Mouse (Mus musculus): ENCODE measurements around the gene Cxcl16.
"Not testable (repeated sequence)": the region's sequence is repeated elsewhere in the genome, so short reads cannot be mapped to it uniquely, and the experiment has no call there.

The Cxcl16 gene

DNA sequence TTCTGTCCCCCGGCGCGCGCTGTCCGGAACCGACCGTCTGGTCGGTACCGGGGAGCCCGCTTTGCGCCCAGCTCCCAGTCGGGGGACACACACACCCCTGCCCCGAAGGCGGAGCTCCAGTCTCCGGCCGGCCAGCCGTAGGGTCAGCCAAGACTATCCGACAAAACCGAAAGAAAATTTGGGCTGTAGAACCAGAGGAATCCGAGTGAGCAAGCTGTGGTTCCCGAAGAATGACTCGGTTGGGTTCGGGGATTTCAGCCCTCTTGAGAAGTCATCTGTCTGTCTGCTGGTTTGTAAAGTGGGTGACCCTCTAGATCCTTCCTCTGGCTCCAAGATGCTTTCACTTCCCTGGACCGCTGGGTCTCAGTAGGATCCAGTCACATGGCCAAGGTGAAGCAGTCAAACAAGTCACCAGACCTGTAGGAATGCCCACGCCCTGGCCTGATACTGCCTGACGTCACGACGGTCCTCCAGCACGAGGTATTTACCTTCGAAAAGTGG, at the start of gene Cxcl16:
Gene Cxcl16, minus strand, starts transcription at position 384 of the 501 bp plus-strand sequence.
- no peak for DNase-seq (ENCODE audit: low read depth, low spot score)

DNA sequence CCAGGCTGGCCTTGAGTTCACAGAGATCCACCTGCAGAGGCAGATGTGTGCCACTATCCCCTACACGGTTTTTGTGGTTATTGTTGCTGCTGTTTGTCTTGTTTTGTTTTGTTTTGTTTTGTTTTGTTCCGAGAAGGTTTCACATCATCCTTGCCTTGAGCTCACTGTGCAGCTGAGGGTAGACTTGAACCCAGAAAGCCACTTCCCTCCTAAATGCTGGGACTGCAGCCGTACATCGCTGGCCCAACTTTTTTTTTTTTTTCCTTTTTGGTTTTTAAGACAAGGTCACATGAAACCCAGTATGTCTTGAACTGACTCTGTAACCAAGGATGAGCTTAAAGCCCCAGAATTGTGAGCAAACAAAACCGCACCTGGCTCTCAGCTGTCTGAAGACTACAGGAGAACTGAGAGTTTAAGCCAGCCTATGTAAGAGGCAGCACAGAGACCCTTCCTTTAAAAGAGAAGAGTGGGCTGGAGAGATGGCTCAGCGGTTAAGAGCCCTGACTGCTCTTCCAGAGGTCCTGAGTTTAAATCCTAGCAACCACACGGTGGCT, 47.3 kb upstream of the Cxcl16 start:
- DNase-seq (ENCODE audit: low read depth, low spot score): no peak

DNA sequence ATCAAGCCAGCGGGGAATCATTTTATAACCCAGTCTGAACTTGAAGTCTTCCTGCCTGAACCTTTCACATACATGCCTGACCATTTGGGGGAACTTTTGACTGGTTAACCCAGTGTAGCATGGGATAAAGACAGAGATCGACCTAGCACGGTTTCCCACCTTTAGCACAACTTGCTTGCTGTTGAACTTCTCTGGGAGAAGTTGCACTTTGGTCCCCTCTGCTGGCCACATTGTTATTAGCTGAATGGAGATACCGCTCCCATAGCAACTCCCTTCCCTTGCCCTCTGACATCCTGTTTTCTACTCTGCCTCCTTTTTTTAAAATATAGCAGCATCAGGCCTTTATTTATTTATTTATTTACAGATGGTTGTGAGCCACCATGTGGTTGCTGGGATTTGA, 46.6 kb upstream of the Cxcl16 start:
- no peak for DNase-seq (ENCODE audit: low read depth, low spot score)

DNA sequence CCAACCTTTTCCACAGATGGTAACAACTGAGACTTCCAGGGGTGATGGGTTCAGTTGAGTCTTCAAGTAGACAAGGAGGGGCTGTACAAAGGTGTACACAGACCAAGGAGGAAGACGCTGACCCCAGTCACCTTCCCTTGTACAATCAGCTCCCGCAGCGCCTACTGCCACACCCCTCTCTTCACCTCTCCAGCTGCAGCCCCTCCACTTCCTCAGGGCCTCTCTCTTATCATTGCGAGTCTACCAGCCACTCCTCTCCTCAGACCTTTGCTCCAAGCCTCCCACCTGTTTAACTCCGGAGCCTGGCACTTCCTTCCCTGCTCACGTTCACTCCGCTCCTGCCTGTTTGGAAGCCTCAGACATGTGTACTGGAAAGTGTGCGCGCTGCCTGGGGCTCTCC, 45.2 kb upstream of the Cxcl16 start, which contains the start of gene Tm4sf5:
Gene Tm4sf5, plus strand, starts transcription at position 275 of the 400 bp plus-strand sequence.
- DNase-seq (ENCODE audit: low read depth, low spot score): no peak

DNA sequence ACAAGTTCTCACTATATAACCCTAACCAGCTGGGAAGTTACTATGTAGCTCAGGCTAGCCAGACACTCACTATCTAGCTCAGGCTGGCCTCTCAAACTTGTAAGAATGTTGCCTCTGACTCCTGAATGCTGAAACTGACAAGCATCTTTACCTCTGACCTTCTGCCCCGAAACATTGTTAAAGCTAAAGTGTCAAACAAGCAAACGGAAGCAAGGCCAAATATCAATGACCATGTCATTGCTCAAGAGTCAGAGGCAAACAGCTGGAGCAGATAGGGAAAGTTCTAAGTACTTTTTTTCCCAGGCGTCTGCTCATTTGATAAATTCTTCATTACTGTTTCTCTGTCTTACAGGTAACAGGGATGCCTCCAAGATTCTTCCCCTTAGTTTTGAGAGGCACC, 42.2 kb upstream of the Cxcl16 start:
- no peak for DNase-seq (ENCODE audit: low read depth, low spot score)

DNA sequence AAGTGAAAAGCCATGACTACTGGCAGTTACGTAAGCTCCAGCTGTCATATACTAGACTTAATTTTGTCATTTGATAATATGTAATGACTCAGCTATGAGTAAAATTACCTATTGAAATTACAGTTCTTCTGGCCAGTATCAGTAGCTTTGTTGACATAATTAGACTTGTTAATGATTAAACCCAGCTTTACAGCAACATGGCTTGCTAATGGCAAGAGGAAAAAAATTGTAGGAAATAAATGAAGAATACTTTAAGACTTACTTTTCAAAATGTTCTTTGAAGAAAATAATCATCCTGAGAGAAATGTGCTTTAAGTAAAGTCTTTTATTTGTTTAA, 40.7 kb upstream of the Cxcl16 start:
- DNase-seq (ENCODE audit: low read depth, low spot score): no peak

DNA sequence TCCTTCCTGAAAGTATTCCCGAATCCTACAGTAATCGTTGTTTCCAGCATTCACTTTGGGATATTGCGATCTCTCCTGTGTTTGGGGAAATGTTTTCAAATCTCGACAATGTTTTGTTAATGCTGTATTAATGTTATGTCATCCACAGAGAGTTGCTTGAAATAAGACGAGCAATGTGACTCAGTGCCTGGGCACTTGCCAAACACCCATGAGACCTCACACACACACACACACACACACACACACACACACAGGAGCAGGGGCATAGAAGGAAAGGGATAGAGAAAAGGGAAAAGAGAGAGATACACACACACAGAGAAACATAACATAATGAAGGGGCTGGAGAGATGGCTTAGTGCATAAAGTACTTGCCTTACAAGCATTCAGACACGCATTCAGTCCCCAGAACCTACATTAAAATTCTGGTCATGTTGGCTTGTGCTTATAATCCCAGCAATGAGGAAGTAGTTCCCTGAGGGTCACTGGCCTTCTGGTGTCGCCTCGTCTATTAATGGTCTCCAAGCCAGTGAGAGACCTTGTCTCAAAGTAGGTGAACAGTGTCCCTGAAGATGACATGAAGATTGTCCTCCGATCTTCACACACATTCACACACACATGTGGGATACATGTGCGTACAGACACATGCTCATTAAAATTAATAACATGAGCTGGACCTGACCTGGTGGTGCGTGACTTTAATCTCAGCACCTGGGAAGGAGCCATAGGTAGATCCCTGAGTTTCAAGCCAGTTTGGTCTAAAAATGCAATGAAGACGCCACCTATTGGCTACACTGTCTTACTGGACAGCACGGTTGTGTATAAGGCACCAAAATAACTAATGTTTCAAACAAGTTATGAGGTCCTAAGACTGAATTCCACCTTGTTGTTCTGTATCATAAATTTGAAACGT, 40.0 kb upstream of the Cxcl16 start:
- DNase-seq (ENCODE audit: low read depth, low spot score): no peak

DNA sequence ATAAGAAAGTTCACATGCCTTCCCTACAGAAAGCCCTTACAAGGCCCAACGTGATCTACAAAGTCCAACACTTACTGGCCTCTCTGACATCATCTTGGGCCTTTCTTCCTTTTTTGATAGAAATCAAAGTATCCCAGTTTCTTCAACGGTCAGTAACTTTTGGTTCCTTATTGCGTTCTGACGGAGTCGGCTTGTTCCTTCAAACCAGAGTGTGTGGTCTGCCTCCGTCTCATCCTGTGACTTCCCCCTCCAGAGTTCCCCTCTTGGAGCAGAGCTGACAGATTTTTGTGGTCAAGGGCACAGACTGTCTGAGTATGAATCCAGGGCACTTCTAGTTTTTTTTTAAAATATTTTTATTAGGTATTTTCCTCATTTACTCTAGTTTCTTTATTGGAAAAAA, 29.9 kb upstream of the Cxcl16 start:
- no peak for DNase-seq (ENCODE audit: low read depth, low spot score)

DNA sequence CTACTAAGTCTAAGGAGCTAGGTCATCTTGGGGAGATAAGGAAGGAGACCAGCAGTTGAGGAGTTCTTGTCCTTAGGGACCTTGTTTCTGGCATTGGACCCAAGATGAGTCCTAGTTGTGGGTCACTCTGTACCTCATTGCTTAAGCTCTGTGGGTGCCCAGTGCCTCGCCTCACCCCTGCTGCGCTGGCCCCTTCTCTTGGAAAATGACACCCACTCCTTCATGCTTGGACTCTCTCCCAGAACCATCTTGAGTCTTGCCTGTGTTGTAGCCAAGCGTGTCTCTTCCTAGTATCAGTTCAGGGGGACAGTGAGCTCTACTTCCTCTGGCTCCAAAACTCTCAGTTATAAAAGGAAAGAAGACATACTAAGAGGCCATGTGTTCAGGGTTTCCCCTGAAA, 29.4 kb upstream of the Cxcl16 start:
- no peak for DNase-seq (ENCODE audit: low read depth, low spot score)

DNA sequence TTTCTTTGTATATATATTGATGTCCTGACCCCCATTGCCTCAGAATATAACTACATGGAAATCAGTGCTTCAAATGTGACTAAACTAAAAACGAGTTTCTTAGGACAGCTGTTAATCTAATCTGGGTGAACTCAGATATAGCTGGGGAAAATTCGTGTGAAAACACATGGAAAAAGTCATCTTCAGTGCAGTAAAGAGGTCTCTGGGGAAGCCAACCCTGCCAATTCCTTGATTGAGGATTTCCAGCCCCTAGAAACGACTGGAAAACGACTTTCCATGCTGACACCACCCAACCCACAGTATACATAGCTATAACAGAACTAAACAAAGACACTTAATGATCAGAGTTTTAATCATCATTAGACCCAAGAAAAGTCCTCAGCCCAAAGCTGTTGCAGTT, 28.0 kb upstream of the Cxcl16 start:
- no peak for DNase-seq (ENCODE audit: low read depth, low spot score)

DNA sequence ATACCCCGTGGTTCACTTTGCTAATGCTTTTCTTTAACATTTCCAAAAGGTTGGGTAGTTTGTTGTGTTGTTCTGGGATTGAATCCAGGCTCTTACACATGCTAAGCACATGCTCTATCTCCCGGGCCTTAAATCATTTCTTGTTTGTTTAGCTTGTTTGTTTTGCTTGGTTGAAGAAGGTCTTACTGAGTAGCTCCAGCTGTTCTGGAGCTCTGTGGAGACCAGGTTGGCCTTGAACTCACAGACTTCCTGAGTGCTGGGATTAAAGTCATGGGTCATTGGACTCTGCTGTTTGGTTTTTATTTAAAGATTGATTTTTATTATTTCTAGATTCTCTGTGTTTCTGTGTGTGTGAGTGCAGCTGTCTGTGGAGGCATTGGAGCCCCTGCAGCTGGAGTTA, 25.7 kb upstream of the Cxcl16 start:
- no peak for DNase-seq (ENCODE audit: low read depth, low spot score)

DNA sequence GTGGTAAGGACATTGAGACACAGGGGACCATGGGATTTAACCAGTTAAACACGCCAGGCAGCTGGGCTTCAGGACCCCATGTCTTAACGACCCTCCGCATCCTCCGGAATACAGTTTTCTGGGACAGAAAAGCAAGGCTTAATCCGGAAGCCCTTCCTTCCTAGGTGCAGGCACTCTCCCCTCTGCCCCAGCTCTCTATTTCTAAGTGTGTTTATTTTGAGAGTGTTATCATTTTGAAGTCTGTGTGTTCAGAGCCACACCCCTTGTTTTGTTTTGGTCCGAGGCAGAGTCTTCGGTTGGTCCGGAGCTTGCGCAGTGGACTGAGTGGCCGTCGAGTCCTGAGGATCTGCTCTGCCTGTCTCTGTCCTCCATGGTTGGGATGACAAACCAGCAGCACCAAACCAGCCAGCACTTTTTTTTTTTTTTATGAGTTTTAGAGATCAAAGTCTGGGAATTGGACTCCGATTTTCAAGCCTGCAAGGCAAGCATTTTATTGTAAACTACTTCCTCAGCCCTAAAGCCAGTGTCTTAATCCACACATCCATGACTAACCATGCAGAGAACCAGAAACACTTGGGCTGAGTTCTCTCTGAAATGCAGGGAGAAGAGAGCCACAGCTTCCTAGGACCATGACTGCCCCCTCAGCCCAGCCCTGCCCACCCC, 15.2 kb upstream of the Cxcl16 start:
- DNase-seq (ENCODE audit: low read depth, low spot score): no peak

DNA sequence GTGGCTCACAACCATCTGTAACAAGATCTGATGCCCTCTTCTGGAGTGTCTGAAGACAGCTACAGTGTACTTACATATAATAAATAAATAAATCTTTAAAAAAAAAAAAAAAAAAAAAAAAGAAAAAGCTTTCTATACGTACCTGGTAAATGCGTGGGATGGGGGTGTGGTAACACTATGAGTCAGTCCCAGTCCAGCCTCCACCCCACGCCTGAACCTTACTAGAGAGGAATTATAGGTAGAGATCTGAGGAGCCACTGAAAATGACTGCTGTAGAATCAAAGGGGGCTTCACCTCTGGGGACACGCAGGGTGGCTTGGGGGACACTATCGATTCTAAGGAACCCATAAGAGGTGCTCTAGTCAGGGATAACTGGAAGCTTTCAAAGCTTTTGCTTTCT, 13.5 kb upstream of the Cxcl16 start:
- not testable (repeated sequence) for DNase-seq (ENCODE audit: low read depth, low spot score)

DNA sequence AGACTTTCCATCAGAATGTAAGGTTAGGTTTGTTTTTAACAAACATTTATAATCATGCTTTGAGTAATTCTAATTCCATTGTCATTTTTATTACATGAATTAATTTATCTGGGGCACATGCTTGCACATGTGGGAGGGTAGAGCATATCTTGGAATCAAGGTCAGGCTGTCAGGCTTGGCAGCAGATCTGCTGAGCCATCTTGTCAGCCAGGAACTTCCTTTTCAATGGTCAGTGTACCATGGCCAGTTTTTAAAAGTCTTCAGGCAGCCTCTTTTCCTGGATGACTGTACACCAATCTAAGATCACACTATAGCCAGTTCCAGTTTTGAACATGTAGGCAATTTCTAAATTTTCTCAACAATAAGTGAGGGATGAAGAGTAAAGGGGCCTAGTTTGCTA, 12.9 kb upstream of the Cxcl16 start:
- DNase-seq (ENCODE audit: low read depth, low spot score): no peak

DNA sequence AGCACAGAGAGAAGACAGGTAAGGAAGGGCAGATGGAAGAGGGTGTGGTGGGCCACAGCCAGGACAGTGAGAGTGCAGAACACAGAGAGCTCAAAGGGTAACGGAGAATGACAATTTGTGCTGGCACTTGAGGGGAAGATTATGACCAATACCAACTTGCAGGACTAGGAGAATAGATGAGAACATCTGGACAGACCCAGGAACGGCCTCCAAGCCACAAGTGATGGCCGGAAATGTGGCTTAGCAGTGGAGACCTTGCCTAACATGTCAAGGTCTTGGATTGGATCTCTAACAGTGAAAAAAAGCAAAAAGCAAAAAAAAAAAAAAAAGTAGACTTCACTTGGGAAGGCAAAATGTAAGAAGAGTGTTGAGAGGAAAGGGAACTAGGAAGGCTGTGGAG, 10.0 kb upstream of the Cxcl16 start:
- DNase-seq (ENCODE audit: low read depth, low spot score): no peak

DNA sequence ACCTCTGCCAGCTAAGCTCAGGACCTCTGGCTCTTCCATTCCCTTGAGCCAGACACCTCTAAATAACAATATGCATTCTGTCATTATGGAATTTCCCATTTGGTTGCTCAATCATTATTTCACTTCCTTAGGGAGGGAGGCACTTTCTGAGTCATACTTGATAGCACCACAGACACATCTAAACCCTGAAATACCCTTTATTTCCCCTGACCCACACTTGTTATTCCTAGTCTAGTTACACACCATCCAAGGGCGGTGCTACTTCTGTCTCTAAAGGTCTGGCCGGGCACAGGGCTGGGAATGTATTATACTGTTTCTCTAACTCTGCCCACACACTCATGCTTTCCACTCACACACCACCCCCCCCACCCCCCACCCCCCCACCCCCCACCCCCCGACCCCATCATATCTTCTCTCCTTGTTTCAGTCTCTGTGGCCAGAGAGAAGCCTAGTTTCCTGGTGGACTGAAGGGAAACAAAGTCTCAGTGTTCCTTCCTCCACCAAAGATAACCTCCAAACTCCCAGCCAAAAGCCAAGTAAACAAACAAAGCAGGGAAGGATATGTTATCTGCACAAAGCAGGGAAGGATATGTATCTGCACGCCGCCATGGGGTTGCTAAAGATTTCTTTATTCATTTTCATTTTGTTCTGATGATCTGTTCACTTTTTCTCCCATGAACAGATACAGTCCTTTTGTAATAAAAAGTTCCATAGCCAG, 8.3 kb upstream of the Cxcl16 start:
- DNase-seq (ENCODE audit: low read depth, low spot score): no peak

DNA sequence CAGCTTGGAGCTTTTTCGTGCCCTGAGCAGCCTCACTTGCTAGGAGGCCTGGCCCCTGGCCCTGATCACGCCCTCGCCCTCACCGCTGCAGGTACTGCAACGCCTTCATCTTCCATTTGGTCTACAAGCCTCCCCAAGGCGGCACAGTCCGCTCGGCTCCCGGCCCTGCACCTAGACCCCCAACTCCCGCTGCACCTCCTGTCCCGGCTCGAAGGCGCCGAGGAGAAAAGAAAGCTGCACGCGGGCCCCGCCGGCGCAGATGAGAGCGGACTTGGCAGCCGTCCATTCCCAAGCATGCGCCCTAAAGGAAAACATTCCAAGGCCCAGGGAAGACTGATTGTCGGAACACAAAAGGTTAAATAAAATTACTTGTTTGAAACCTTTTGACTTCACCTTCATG, 6.0 kb upstream of the Cxcl16 start:
- DNase-seq (ENCODE audit: low read depth, low spot score): no peak

DNA sequence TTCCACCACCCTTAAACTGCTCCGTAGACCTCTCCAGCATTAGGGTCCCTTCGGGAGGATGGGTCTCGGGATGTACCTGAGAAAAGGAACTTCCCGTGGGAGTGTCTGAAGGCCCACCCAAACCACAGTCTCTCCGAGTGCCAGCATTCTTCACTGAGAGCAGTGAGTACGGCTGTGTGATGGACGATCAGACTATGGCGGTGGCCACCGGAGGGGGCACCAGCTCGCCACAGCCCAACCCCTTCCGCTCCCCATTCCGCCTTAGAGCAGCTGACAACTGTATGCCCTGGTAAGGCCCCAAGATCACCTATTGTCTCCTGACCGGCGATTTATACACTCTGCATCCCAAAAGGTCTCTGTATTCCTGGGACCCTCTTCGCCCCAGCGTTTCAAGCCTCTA, 5.4 kb upstream of the Cxcl16 start:
- DNase-seq (ENCODE audit: low read depth, low spot score): no peak

DNA sequence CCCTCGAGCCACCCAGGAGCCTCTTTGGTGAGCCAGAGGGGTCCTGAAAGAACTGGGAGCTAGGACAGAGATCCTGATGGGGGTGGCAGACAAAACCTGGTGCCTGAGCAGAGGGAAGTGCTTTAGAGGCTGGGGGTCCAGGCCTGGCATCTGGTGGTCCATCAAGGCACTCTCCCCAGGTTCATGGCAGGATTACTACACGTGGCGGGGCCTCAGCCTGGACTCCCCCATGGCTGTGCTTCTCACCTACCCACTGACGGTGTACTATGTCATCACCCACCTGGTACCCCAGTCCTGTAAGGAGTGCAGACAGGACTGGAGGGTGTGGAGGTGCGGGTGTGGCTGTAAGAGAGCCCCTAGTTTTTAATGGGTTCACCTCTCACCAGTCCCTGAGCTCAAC, 4.2 kb upstream of the Cxcl16 start:
- no peak for DNase-seq (ENCODE audit: low read depth, low spot score)

DNA sequence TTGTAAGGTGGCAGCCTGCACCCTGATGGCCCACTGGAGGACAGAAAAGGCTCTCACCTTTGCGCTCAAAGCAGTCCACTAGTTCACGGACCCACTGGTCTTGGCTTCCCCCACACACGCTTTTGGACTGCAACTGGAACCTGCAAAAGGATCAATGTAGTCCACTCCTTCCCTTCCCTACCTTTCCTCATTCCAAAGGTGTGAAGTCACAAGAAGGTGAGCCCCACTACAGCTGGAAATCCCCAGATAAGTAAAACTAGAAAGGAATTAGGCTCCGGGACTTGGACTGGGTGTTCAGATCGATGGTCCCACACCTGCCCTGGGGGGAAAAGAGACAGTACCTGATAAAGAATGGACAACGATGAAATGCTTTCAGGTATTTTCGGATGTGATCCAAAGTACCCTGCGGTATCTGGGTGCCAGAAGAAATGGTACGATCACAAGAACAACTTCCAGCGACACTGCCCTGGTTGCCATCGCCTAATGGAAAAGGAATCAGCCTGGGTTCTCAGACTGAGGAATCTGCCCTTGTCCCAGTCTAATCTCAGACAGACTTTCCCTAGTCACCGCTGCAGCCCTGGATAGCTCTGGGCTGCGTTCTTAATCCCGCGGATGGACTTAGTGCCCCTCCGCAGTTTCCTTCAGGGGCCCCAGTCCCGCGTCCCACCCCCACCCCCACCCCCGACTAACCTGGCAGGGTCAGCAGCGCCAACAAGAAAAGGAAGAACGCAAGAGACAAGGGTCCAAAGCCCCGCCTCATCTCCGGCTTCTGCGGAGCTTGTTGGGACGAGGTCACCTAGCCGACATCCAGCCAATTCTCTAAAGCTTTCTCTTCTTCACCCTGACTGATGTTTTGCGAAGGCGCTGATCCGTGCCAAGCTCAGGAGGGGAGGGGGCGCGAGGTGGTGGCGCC, 840 bp downstream of the Cxcl16 start, which contains the start of gene Zmynd15:
Gene Zmynd15, plus strand, starts transcription at position 746 of the 913 bp plus-strand sequence.
- no peak for DNase-seq (ENCODE audit: low read depth, low spot score)
